Mouse (Mus musculus) lung, adult 2 months (tissue): ENCODE data around the gene Gtdc1. TPM values are rescaled to one million over a fixed set of nuclear protein-coding genes. Genes with fewer than 3 reads are reported as not detected.

Source experiments
- DNase-seq: peaks from one replicate; pipeline ENCODE4 v3.0.0; 2022
- H3K4me1 ChIP-seq: fragments of 200-500 bp; 2 replicates; pipeline ENCODE4 v1.6.1; 2011; ENCODE audit warnings: low read length; ENCODE audit not compliant: control insufficient read depth, insufficient read depth
- H3K4me3 ChIP-seq: fragments of 200-500 bp; replicated peaks from 2 replicates; pipeline ENCODE3; 2011; ENCODE audit warnings: low read depth, mild to moderate bottlenecking, control low read depth, low read length; ENCODE audit errors: extremely low read depth
- CTCF ChIP-seq: fragments of 200-500 bp; IDR thresholded peaks from 2 replicates; pipeline ENCODE4 v1.5.1; 2011; ENCODE audit warnings: mild to moderate bottlenecking, low read length, control low read depth; ENCODE audit not compliant: insufficient read depth
- POLR2A ChIP-seq: fragments of 200-500 bp; IDR thresholded peaks from 2 replicates; pipeline ENCODE4 v1.6.1; 2011; ENCODE audit warnings: low read depth, mild to moderate bottlenecking, control low read depth, low read length, borderline replicate concordance; ENCODE audit errors: extremely low read depth
- WGBS: fragments of 180-500 bp; shearing (Covaris S2); methylation state at CpG from one replicate; pipeline ENCODE4 v1.1.7; 2018; 5-methylcytosine and 5-hydroxymethylcytosine counted together
- polyA plus RNA-seq: library from polyadenylated mRNA; depleted of rRNA; stranded (reverse); fragments of >200 nt; gene quantifications from 2 replicates; pipeline ENCODE4 v1.2.3, GENCODE M21; 2012

Gtdc1 gene
- polyA plus RNA-seq, 1 experiment, result 5.9 TPM

- TF ChIP-seq CTCF, result no peak
- TF ChIP-seq POLR2A, result no peak
- Histone ChIP-seq H3K4me3 (no peak overlapping the region), H3K4me1 (no peaks in the 10 kb centered on the region; the same call in 1 of the 2 replicates)
- no peak for DNase-seq
- 58% methylated on average over 4 of the region's 4 CpGs for WGBS
These were observed 227.2 kb downstream of the Gtdc1 start for GRCm38 (mm10) chr2:44700276-44700675.

- TF ChIP-seq POLR2A, result no peak
- TF ChIP-seq CTCF, result no peak
These were observed 231.0 kb downstream of the Gtdc1 start for GRCm38 (mm10) chr2:44696441-44696840.

GRCm38 (mm10) chr2:44693898-44694297 lies 233.6 kb downstream of the Gtdc1 start:
- no peak for TF ChIP-seq POLR2A
- no peak for TF ChIP-seq CTCF
- Histone ChIP-seq H3K4me1 (no peaks in the 10 kb centered on the region), H3K4me3 (no peak overlapping the region)
- WGBS, result 48% methylated on average over 1 of the region's 1 CpGs
- no peak for DNase-seq

More at GRCm38 (mm10) chr2:44696441-44696840, 231.0 kb downstream of the Gtdc1 start:
- 91% methylated on average over 3 of the region's 3 CpGs for whole genome bisulfite sequencing
- H3K4me1 ChIP-seq, result no peaks in the 10 kb centered on the region; the same call in 1 of the 2 replicates
- DNase-seq, result no peak
- no peak overlapping the region for H3K4me3 ChIP-seq

- H3K4me3 ChIP-seq, result no peak overlapping the region
- no peaks in the 10 kb centered on the region for H3K4me1 ChIP-seq
- 90% methylated on average over 7 of the region's 7 CpGs for WGBS
- no peak for TF ChIP-seq CTCF
- no peak for TF ChIP-seq POLR2A
- DNase-seq, result no peak
These were observed 263.4 kb downstream of the Gtdc1 start for GRCm38 (mm10) chr2:44664049-44664448.

- H3K4me3 ChIP-seq, result no peak overlapping the region
- TF ChIP-seq CTCF (no peak), POLR2A (no peak)
- H3K4me1 ChIP-seq, result no peaks in the 10 kb centered on the region
- no peak for DNase-seq
- WGBS, result 63% methylated on average over 2 of the region's 2 CpGs
These were observed 267.6 kb downstream of the Gtdc1 start for GRCm38 (mm10) chr2:44659870-44660269.

GRCm38 (mm10) chr2:44659011-44659410 lies 268.4 kb downstream of the Gtdc1 start:
- TF ChIP-seq CTCF (no peak), POLR2A (no peak)
- no peak for DNase-seq
- H3K4me1 ChIP-seq, result no peaks in the 10 kb centered on the region

GRCm38 (mm10) chr2:44648537-44648936 lies 278.9 kb downstream of the Gtdc1 start:
- TF ChIP-seq CTCF (no peak), POLR2A (no peak)
- H3K4me1 ChIP-seq, result no peaks in the 10 kb centered on the region
- WGBS, result 80% methylated on average over 3 of the region's 3 CpGs
- H3K4me3 ChIP-seq, result no peak overlapping the region
- no peak for DNase-seq

More at GRCm38 (mm10) chr2:44659011-44659410, 268.4 kb downstream of the Gtdc1 start:
- H3K4me3 ChIP-seq, result no peak overlapping the region

- no peak for DNase-seq
- TF ChIP-seq CTCF (no peak), POLR2A (no peak)
- 82% methylated on average over 6 of the region's 6 CpGs for WGBS
- H3K4me1 ChIP-seq, result no peaks in the 10 kb centered on the region
- H3K4me3 ChIP-seq, result no peak overlapping the region
These were observed 281.1 kb downstream of the Gtdc1 start for GRCm38 (mm10) chr2:44646398-44646797.

GRCm38 (mm10) chr2:44639370-44639769 lies 288.1 kb downstream of the Gtdc1 start:
- TF ChIP-seq CTCF (no peak), POLR2A (no peak)
- 44% methylated on average over 2 of the region's 2 CpGs for WGBS
- DNase-seq, result no peak
- Histone ChIP-seq H3K4me3 (no peak overlapping the region), H3K4me1 (no peaks in the 10 kb centered on the region)

- no peaks in the 10 kb centered on the region for H3K4me1 ChIP-seq
- WGBS, result 87% methylated on average over 4 of the region's 4 CpGs
- H3K4me3 ChIP-seq, result no peak overlapping the region
- no peak for DNase-seq
- TF ChIP-seq POLR2A (no peak), CTCF (no peak)
These were observed 289.3 kb downstream of the Gtdc1 start for GRCm38 (mm10) chr2:44638157-44638556.

- Histone ChIP-seq H3K4me3 (no peak overlapping the region), H3K4me1 (no peaks in the 10 kb centered on the region)
- no peak for DNase-seq
- 93% methylated on average over 8 of the region's 8 CpGs for WGBS
- TF ChIP-seq POLR2A (no peak), CTCF (no peak)
These were observed 293.5 kb downstream of the Gtdc1 start for GRCm38 (mm10) chr2:44633971-44634370.
